Mouse (Mus musculus) stomach, postnatal 0 days (tissue): Measurements from ENCODE around the gene Hoxd4. TPM values are rescaled to one million over a fixed set of nuclear protein-coding genes. Genes with fewer than 3 reads are reported as not detected.
A peak's percentile ranks its signal among the peaks of the same experiment; 100 is the strongest.

Source experiments
- ATAC-seq: fragments of 200-750 bp; cut with Nextera tagmentation; 2 replicates; pipeline ENCODE4 v1.8.0; 2017; ENCODE audit not compliant: low FRiP score, low TSS enrichment
- DNase-seq: peaks from one replicate; pipeline ENCODE4 v3.0.0-alpha.2; 2016; ENCODE audit warnings: low spot score
- H3K27ac ChIP-seq: fragments of 300-500 bp; sonication (generic); replicated peaks from 2 replicates; pipeline ENCODE4 v1.5.1; 2014; ENCODE audit warnings: mild to moderate bottlenecking, control low read depth
- H3K27me3 ChIP-seq: fragments of 300-500 bp; sonication (generic); 2 replicates; pipeline ENCODE4 v1.6.1; 2014; ENCODE audit warnings: low read length; ENCODE audit not compliant: control insufficient read depth, insufficient read depth
- H3K36me3 ChIP-seq: fragments of 300-500 bp; sonication (generic); 2 replicates; pipeline ENCODE4 v1.6.1; 2014; ENCODE audit warnings: low read length, mixed read lengths; ENCODE audit not compliant: control insufficient read depth, insufficient read depth
- H3K4me1 ChIP-seq: fragments of 300-500 bp; sonication (generic); replicated peaks from 2 replicates; pipeline ENCODE4 v1.6.1; 2014; ENCODE audit warnings: antibody characterized with exemption; ENCODE audit not compliant: control insufficient read depth, insufficient read depth
- H3K4me2 ChIP-seq: fragments of 300-500 bp; sonication (generic); replicated peaks from 2 replicates; pipeline ENCODE4 v1.6.1; 2014; ENCODE audit warnings: low read depth, mild to moderate bottlenecking, control low read depth, moderate library complexity
- H3K4me3 ChIP-seq: fragments of 300-500 bp; sonication (generic); 2 replicates; pipeline ENCODE4 v1.5.1; 2014; ENCODE audit warnings: low read depth, low read length, control low read depth
- H3K9ac ChIP-seq: fragments of 300-500 bp; sonication (generic); 2 replicates; pipeline ENCODE4 v1.6.1; 2014; ENCODE audit warnings: mild to moderate bottlenecking, low read length, control low read depth, mixed read lengths
- H3K9me3 ChIP-seq: fragments of 300-500 bp; sonication (generic); 2 replicates; pipeline ENCODE4 v1.6.1; 2016; ENCODE audit warnings: low read length; ENCODE audit not compliant: control insufficient read depth
- CTCF ChIP-seq: IDR thresholded peaks from 2 replicates; pipeline ENCODE4 v1.5.1; 2016; ENCODE audit warnings: antibody characterized with exemption, low read depth, mild to moderate bottlenecking, moderate library complexity
- EP300 ChIP-seq: optimal IDR thresholded peaks from 2 replicates; pipeline ENCODE3; 2016; ENCODE audit warnings: antibody characterized with exemption
- WGBS: fragments of 180-500 bp; shearing (Covaris S2); extraction: QIAGEN DNeasy Blood & Tissue Kit; methylation state at CpG from one replicate; pipeline ENCODE4 v1.1.7; 2014; 5-methylcytosine and 5-hydroxymethylcytosine counted together
- polyA plus RNA-seq: library from polyadenylated mRNA; unstranded; fragments of >200 nt; fragmentation: Nextera tagmentation; extraction: Ambion mirVana; gene quantifications from 2 replicates; pipeline ENCODE4 v1.2.1, GENCODE M21; 2015

The Hoxd4 gene
- polyA plus RNA-seq, 1 experiment from 2014 or later = 0.08 TPM

- WGBS = 5% methylated on average over 13 of the region's 13 CpGs
- ATAC-seq (no peak), DNase-seq (no peak)
- no peaks in the 10 kb centered on the region for H3K4me1 ChIP-seq
- no peak overlapping the region for H3K9ac ChIP-seq
- no peak overlapping the region for H3K27ac ChIP-seq
- no peak overlapping the region for H3K4me2 ChIP-seq
- H3K9me3 ChIP-seq = no peaks in the 10 kb centered on the region
- TF ChIP-seq EP300 = no peak
- TF ChIP-seq CTCF = no peak
- H3K27me3 ChIP-seq = peaks cover 24% of the 10 kb centered on the region
- no peak overlapping the region for H3K4me3 ChIP-seq
- no peaks in the 10 kb centered on the region for H3K36me3 ChIP-seq
These were observed 50.2 kb downstream of the Hoxd4 start for GRCm38 (mm10) chr2:74761941-74762340.

- no peaks in the 10 kb centered on the region for H3K9me3 ChIP-seq
- H3K4me2 ChIP-seq = peak within 1 kb of the TSS; percentile 77
- no peak within 1 kb of the TSS for H3K27ac ChIP-seq
- TF ChIP-seq CTCF (no peak), EP300 (no peak)
- H3K27me3 ChIP-seq = peaks cover 24% of the 10 kb centered on the region
- no peaks in the 10 kb centered on the region for H3K36me3 ChIP-seq
- peak; percentile 44 for DNase-seq
- no peaks in the 10 kb centered on the region for H3K4me1 ChIP-seq
- peak; percentile 66 for ATAC-seq
- WGBS = under 1% methylated on average over 56 of the region's 61 CpGs
- peak within 1 kb of the TSS; percentile 41 for H3K4me3 ChIP-seq
- no peak within 1 kb of the TSS for H3K9ac ChIP-seq
These were observed 51.0 kb downstream of the Hoxd4 start, which contains the start of gene Hoxd1 for GRCm38 (mm10) chr2:74762522-74763244. Gene Hoxd1, plus strand, starts transcription at chr2:74762980.

GRCm38 (mm10) chr2:74763245-74763735 lies 51.6 kb downstream of the Hoxd4 start:
- H3K4me2 ChIP-seq = peak overlapping the region; percentile 77
- no peak overlapping the region for H3K27ac ChIP-seq
- under 1% methylated on average over 37 of the region's 53 CpGs for WGBS
- DNase-seq (no peak), ATAC-seq (peak; percentile 47)
- H3K9ac ChIP-seq = no peak overlapping the region
- H3K4me1 ChIP-seq = no peaks in the 10 kb centered on the region
- H3K27me3 ChIP-seq = peaks cover 24% of the 10 kb centered on the region
- H3K36me3 ChIP-seq = no peaks in the 10 kb centered on the region
- H3K9me3 ChIP-seq = no peaks in the 10 kb centered on the region
- no peak for TF ChIP-seq EP300
- no peak for TF ChIP-seq CTCF
- H3K4me3 ChIP-seq = peak overlapping the region; percentile 41

- no peak overlapping the region for H3K4me2 ChIP-seq
- H3K27me3 ChIP-seq = peaks cover 24% of the 10 kb centered on the region
- H3K9me3 ChIP-seq = no peaks in the 10 kb centered on the region
- no peak for ATAC-seq
- no peaks in the 10 kb centered on the region for H3K36me3 ChIP-seq
- no peak for DNase-seq
- no peak overlapping the region for H3K27ac ChIP-seq
- H3K9ac ChIP-seq = no peak overlapping the region
- H3K4me3 ChIP-seq = no peak overlapping the region
- H3K4me1 ChIP-seq = no peaks in the 10 kb centered on the region
- 50% methylated on average over 10 of the region's 10 CpGs for WGBS
- no peak for TF ChIP-seq EP300
- no peak for TF ChIP-seq CTCF
These were observed 52.2 kb downstream of the Hoxd4 start for GRCm38 (mm10) chr2:74763976-74764375.

GRCm38 (mm10) chr2:74774359-74774758 lies 62.6 kb downstream of the Hoxd4 start:
- TF ChIP-seq EP300 = no peak
- no peak for TF ChIP-seq CTCF
- 82% methylated on average over 2 of the region's 2 CpGs for WGBS
- Histone ChIP-seq H3K27me3 (no peaks in the 10 kb centered on the region; the same call in 1 of the 2 replicates), H3K36me3 (no peaks in the 10 kb centered on the region), H3K9me3 (no peaks in the 10 kb centered on the region), H3K27ac (no peak overlapping the region), H3K4me1 (no peaks in the 10 kb centered on the region), H3K4me2 (no peak overlapping the region), H3K9ac (no peak overlapping the region), H3K4me3 (no peak overlapping the region)
- ATAC-seq (no peak), DNase-seq (no peak)
